Mouse (Mus musculus) right cerebral cortex, postnatal 36 days (tissue): ENCODE results near the gene Ap1m1.
A peak's percentile ranks its signal among the peaks of the same experiment; 100 is the strongest.

Experiments
- DNase-seq, 2 experiments: peaks; one replicate each; pipeline ENCODE4 v3.0.0; 2022; ENCODE audit warnings: low spot score in 2 of 2, mixed read lengths in 1 of 2

The Ap1m1 gene

DNA sequence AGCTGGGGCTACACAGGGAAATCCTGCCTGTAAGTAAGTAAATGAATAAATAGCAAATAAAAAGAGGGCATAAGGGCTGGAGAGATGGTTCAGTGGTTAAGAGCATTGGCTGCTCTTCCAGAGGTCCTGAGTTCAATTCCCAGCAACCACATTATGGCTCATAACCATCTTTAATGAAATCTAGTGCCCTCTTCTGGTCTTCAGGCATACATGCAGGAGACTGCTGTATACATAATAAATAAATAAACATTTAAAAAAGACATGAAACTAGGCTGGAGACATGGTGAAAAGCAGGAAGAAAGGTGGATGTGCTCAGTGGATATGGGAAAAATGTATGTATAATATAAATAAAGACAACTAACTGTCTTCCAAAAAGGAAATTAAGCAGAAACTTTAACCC, 53.5 kb downstream of the Ap1m1 start:
- DNase-seq = no peak

DNA sequence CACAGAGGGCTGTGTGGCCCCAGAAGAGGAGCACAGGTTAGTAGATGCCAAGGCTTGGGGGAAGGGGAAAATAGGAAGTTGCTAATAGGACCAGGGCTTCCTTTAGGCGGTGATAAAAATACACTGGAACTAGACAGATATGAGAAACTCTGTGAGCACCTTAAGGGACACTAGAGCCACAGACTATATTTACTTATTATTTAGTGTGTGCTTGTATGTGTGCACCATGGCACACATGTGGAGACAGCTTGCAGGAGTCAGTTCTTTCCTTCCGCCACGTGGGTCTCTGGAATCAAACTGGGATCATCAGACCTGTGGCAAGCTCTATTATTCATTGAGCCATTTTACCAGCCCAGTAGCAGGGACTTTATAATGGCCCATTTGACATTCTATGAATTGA, 55.3 kb downstream of the Ap1m1 start:
- no peak for DNase-seq

DNA sequence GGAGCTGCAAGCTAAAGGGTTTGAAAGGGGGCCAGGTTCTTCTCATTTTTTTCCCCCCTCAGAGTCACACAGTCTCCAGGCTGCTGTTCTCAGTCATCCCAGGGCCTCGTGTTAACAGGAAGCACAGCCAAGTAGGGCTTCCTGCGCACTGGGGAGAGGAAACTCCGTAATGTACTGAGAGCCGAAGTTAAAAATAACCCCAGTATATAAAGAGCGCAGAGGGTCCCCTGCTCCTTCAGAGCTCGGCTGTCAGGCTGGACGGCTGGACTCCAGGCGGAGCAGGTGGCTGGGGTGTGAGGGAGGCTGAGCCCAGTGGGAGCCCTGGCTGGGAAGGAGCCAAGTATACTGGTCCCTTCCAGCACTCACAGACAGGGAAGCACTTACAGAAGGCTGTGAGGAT, 55.9 kb downstream of the Ap1m1 start:
- peak; percentile 57 to 65 for DNase-seq

DNA sequence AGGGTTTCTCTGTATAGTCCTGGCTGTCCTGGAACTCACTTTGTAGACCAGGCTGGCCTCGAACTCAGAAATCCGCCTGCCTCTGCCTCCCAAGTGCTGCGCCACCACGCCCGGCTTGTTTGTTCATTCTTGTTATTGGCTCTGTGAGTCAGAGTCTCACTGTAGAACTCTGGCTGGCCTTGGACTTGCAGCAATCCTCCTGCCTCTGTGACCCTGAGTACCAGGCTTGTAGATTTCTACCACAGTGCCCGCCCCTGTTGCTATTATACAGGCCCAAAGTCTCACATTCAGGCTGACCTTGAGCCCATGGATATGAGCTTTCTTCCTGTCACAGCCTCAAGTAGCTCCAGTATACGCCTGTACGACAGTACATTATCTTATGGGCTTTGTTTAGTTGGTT, 56.7 kb downstream of the Ap1m1 start:
- no peak for DNase-seq

DNA sequence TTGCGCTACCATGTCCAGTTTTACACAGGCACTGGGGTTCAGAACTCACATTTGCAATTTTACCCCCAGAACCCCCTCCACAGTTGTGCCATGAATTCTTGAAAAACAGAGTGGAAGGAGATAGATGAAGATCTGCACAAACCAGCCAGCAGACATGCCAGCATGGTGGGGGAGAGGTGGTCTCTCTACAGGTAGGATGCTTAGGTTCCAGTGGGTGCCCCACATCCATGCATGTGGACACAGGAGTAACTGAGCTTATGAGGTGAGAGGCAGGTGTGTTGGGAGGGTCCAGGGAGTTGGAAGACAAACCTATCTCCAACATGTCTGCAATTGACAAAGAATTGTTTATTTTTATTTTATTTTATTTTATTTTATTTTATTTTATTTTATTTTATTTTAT, 59.1 kb downstream of the Ap1m1 start:
- no peak for DNase-seq

DNA sequence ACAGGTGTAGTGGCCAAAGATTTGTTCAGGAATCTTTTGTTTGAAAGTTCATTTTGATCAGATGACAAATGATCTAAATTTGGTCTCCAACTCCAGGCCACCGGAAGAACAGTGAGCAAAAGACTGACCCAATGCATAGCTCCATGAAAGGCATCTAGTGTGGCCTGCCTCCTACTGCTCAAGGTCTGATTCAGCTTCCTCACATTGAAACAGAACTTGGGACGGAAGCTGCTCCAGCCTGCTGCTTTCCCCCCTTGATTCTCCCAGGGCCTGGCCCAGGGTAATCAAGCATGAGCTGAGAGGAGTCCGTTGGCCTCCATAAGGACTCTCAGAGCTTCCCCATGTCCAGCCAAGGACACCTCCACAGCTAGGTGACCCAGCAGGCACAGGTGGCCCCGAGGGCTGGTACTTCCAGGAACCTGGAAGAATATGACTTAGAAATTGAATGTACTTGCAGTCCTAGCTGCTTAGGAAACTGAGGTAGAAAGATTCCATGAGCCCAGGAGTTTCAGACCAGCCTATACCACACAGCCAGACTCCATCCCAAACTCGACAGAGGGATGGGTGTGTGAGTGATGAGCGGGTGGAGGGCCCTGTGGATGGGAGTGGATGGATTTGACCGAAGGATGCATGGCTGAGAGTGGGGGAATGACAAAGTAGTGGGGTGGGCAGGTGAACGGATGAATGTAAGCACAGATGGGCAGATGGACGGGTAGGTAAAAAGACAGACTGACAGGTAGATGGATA, 61.0 kb downstream of the Ap1m1 start:
- no peak for DNase-seq

DNA sequence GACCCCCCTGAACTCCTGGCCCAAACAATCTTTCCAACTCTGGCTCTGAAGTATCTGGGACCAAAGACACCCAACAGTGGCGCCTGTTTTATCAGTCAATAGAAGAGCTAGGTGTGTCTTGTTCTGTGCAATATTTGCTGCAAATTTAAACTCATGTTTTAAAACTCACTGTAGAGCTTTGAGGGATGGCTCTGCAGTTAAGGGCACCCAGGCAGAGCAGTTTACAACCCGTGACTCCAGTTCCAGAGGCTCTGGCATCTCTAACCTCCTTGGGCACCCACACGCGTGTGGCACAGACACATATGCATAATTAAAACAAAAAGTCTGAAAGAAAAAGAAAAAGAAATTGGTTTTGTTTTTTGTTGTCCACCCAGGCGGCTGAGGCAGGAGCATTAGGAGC, 61.7 kb downstream of the Ap1m1 start:
- no peak for DNase-seq

DNA sequence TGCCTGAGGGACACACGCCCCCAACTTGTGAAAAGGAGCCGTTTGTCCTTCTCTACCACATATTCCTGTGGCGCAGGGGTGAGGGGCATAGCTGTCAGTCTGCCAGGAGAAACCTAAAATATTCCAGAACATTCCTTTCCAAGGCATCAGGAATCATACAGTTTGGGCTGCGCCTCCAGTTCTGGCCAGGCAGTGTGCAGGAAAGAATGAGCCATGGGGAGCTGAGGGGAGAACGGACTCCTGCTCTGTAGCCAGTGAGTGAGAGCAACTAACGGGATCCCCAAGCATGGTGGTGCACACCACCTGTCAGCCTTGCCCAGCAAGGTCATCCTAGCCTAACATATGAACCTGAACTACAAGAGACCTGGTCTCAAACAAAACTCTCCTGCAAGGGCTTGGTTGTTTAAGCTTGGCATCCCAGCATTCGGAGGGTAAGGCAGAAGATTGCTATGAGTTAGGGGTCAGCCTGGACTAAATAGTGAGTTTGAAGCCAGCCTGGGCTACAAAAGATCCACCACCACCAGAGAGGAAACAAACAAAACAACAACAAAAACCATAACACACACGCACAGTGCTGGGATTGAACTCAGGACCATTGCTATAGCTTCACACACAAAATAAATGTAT, 63.3 kb downstream of the Ap1m1 start:
- no peak for DNase-seq

DNA sequence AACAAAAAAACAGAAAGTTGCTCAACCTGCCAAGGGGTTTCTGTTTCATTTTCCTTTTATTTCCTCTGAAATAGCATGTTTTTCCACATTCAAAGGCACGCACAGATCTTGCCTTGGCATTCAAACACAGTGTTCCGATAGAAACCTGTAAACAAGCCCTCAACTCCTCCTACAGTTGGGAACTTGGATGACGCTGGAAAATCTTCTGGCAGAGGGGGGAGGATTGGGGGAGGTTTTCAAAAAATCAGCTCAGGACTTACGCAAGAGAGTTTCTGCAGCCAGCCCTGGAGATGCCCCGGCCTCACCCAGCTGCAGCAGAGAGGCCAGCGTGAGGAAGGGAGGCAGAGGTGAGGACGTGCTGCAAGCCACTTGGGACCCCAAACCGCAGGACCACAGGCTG, 63.8 kb downstream of the Ap1m1 start:
- DNase-seq = no peak

DNA sequence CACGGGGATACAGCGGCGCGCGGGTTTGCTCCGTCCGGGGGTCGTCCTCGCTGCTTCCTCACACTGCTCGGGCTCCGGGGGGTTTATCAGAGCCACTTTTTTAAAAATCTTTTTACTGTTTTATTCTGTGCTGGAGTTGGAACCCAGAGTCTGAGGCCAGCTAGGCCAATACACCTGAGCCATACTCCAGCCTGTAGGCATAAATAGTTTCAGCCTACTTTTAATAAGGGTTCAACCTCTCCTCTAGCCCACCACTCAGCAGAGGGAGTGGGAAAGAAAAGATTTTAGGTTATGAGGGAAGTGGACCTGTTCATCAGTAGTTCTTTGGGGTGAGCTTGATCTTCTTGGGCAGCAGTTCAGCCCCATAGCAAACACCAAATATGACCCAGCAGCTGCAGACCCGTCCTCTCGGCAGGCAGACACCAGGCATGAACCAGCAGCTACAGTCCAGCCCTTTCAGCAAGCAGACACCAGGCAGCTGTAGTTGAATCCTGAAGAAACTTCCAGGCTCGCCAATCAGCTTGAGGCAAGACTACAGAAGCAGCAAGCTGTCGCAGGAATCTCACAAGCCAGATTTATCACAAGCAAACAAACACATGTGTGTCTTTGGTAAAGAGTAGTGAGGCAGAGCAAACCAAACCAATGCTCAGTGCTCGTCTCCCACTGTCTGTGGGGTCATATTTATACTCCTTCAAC, 65.5 kb downstream of the Ap1m1 start, which contains the start of gene Gm10282:
Gm10282 (minus strand) TSS at position 51 of the 696 bp plus-strand sequence.
- no peak for DNase-seq

DNA sequence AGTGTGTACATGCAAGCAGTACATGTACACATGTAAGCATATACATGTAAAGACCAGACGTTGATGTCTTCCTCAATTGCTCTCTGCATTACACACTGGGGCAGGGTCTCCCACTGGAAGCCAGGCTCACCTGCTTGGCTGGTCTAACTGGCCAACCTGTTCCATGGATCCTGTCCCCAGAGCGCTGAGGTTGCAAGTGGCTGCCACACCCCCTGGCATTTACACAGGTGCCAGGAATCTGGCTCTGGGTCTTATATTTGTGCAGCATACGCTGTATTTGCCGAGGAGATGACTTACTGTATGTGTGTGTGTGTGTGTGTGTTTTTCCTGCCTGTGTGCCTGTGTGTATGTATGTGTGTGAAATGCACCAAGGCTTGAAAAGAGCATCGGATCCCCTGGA, 67.1 kb downstream of the Ap1m1 start:
- DNase-seq = no peak
